Mouse (Mus musculus) megakaryocyte, embryonic 14.5 days (primary cell): ENCODE measurements around the gene Utp6. TPM values are rescaled to one million over a fixed set of nuclear protein-coding genes. Genes with fewer than 3 reads are reported as not detected.

Experiments used
- H3K27me3 ChIP-seq: replicated peaks from 2 replicates; pipeline ENCODE3; 2012; ENCODE audit warnings: inconsistent platforms
- H3K36me3 ChIP-seq: replicated peaks from 2 replicates; pipeline ENCODE3; 2012; ENCODE audit warnings: low read length, inconsistent platforms, mixed read lengths
- H3K4me1 ChIP-seq: 2 replicates; pipeline ENCODE4 v1.6.1; 2012; ENCODE audit warnings: inconsistent platforms
- H3K4me3 ChIP-seq: replicated peaks from 2 replicates; pipeline ENCODE3; 2012; ENCODE audit warnings: moderate library complexity, mild to moderate bottlenecking, inconsistent platforms
- H3K9me3 ChIP-seq: 2 replicates; pipeline ENCODE4 v1.6.1; 2012; ENCODE audit warnings: inconsistent platforms
- FLI1 ChIP-seq: IDR thresholded peaks from 2 replicates; pipeline ENCODE4 v1.6.1; 2012; ENCODE audit warnings: low read length, inconsistent platforms, mixed read lengths
- GATA1 ChIP-seq: IDR thresholded peaks from 3 replicates; pipeline ENCODE4 v1.6.1; 2012; ENCODE audit warnings: mixed read lengths, low read length, inconsistent platforms, borderline replicate concordance
- polyA plus RNA-seq: library from polyadenylated mRNA; stranded (reverse); fragments of >175 nt; gene quantifications from 2 replicates; pipeline ENCODE4 v1.2.3, GENCODE M21; 2012; ENCODE audit warnings: low replicate concordance; ENCODE audit not compliant: insufficient read depth

Utp6 gene
- polyA plus RNA-seq, 1 experiment: 2.4 TPM

DNA sequence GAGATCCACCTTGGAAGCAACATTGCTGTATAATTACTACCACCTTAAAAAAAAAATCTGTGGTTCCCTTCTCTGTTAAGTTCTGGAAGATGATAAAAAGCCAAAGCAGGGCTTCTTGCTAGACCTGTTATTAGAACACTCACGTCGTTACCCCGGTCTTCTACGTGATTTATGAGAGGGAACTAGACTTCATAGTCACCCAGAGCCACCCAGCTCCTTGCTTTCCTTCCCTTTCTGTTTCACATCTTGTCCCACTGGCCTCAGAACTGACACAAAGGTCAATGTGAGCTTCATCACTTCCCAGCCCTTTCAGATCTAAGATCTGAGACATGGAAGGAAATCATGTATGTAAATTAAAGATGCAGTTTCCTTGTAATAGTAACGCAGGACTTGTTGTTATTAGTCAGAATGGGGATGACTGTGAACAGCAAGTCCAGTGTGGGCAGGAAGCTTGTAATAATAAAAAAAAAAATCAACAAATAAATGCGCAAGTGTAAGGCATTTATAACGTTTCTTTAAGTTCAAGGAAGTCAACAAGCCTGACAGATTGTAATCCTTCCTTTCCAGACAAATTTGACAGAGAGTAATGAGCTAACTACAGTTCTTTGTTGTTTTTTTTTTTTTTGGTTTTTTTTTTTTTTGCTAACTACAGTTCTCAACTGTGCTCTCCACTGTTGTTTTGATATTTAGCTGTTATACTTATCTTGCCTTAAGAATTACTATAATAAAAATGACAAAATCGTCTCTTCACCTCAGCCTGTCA, 1.2 kb upstream of the Utp6 start:
- TF ChIP-seq FLI1: no peak
- Histone ChIP-seq H3K4me1 (peaks cover 29% of the 10 kb centered on the region), H3K36me3 (peaks cover 19% of the 10 kb centered on the region), H3K4me3 (peak overlapping the region; percentile 98), H3K27me3 (peaks cover 6% of the 10 kb centered on the region), H3K9me3 (no peaks in the 10 kb centered on the region)

DNA sequence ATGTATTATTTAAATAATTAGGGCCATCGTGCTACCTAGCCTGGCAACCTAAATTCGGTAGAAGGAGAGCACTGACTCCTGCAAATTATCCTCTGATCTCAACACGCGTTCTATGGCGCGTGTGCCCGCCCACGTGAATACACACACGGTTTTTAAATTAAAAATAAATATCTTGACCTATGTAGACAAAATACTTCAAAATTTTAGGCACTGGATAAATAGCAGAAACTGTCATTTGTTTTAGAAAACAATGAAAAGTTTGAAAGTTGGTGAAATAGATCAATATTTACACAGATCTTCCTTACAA, 640 bp upstream of the Utp6 start:
- Histone ChIP-seq H3K27me3 (peaks cover 6% of the 10 kb centered on the region), H3K9me3 (no peaks in the 10 kb centered on the region), H3K36me3 (peaks cover 25% of the 10 kb centered on the region), H3K4me1 (peaks cover 26% of the 10 kb centered on the region), H3K4me3 (peak overlapping the region; percentile 98)
- no peak for TF ChIP-seq FLI1
- no peak for TF ChIP-seq GATA1

DNA sequence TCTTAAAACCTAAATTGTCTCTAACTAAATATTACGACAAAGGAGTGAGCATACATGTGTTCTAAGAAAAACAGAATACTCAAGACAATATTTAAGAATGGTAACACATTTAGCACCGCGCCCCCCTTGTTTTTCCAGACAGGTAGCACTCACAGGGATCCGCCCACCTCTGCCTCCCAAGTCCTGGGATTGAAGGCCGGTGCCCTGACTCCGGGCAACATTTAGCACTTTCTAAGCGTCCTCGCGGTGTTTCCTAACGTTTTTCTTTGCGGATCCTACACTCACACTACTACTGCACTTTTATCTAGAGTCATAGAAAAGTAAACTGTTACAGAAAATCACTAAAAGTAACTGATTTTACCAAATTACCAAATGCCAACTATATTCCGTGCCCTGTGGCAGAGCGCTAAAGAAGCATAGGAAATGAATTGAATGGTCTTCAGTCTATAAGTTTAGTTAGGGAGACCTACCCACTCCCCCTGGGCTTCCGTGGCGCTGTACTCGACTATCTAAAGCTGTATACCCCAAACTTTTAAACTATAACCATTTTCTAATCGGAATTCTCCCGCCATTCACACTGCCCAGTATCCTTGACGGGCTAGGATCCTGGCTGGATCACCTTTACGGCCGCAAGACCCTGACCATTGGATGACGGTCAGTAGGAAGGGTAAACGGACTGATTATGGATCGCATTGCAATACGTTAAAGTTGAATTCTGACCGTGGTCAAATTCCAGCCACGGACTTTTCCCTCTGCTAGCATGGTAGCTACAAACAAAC, 655 bp downstream of the Utp6 start:
- Histone ChIP-seq H3K27me3 (peaks cover 6% of the 10 kb centered on the region), H3K9me3 (no peaks in the 10 kb centered on the region), H3K4me1 (peaks cover 22% of the 10 kb centered on the region), H3K36me3 (peaks cover 38% of the 10 kb centered on the region), H3K4me3 (peak overlapping the region; percentile 98)
- TF ChIP-seq GATA1: no peak
- TF ChIP-seq FLI1: no peak

DNA sequence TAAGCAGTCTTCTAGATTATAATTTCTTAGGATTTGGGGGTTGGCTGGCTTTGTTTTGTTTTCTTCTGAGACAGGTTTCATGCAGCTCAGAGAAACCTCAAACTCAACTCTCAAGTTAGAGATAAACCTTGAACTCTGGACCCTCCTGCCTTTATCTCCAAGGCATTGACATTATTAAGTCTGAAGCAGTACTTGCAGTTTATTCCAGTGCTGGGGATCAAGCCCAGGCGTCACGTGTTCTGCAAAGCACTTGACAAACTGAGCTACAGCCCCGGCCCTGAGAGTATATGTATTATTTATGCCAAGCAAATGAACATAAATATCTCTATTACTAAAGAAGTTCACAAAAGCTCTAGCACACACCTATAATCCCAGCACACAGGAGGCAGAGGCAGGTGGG, 14.9 kb downstream of the Utp6 start:
- no peaks in the 10 kb centered on the region for H3K27me3 ChIP-seq
- H3K4me3 ChIP-seq: no peak overlapping the region
- TF ChIP-seq FLI1 (no peak), GATA1 (no peak)
- H3K4me1 ChIP-seq: no peaks in the 10 kb centered on the region
- H3K36me3 ChIP-seq: peaks cover 94% of the 10 kb centered on the region
- no peaks in the 10 kb centered on the region for H3K9me3 ChIP-seq

DNA sequence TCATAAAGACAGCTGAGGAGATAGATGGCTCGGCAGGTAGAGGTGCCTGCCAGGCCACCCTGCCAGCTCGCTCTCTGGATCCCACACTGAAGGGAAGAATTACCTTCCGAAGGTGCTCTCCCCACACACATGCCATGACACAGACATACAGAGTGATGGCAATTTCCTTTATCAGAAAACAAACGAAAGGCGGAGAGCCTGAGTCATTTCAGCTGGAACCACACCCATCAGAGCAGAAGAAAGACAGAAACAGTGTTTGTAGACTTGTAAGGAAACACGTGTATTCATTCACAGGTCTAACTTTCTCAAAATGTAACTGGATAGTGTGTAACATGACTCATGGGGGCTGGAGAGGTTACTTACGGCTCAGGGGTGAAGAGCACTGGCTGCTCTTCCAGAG, 18.6 kb downstream of the Utp6 start:
- Histone ChIP-seq H3K36me3 (peaks cover 95% of the 10 kb centered on the region), H3K4me1 (no peaks in the 10 kb centered on the region), H3K4me3 (no peak overlapping the region), H3K27me3 (no peaks in the 10 kb centered on the region), H3K9me3 (no peaks in the 10 kb centered on the region)
- TF ChIP-seq GATA1 (no peak), FLI1 (no peak)

DNA sequence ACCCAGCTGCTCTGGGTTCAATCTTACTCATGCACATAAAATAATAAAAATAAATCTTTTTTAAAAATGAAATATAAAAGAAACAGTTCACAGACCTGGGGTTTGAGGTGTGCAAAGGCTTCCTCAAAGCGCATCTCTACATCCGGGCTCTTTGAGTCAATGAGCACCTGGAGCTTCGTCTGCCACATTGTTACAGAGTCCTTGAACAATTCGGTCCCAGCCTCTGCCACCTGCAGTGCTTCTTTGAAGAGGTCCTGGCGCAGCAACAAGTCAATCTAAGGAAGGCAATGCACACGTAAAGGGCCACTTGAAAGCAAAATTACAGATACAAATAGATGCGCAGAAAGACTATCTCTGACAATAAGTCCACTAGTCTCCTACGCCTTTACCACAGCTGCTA, 19.1 kb downstream of the Utp6 start:
- Histone ChIP-seq H3K36me3 (peaks cover 96% of the 10 kb centered on the region), H3K4me1 (no peaks in the 10 kb centered on the region), H3K27me3 (no peaks in the 10 kb centered on the region), H3K9me3 (no peaks in the 10 kb centered on the region), H3K4me3 (no peak overlapping the region)
- TF ChIP-seq FLI1 (no peak), GATA1 (no peak)

DNA sequence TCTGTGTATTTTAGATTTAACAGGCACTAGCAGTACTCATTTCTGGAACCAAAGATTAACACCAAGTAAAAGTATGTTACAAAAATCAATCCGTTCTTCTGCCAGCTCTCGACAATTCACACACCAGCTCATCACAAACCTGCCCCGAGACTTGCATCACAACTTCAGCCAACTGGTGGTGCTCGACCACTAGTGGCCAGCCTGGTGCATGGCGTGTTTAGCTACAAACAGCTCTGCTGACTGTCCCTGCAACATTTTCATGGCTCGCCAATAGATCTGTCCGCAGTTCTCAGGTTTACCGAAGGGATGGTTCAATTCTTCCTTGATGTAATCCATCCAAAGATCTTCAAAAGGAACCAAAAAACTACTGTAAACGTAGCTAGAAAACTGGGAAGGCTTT, 26.4 kb downstream of the Utp6 start:
- H3K9me3 ChIP-seq: no peaks in the 10 kb centered on the region
- no peak overlapping the region for H3K4me3 ChIP-seq
- H3K36me3 ChIP-seq: peaks cover 93% of the 10 kb centered on the region
- H3K27me3 ChIP-seq: no peaks in the 10 kb centered on the region
- H3K4me1 ChIP-seq: no peaks in the 10 kb centered on the region
- TF ChIP-seq FLI1 (no peak), GATA1 (no peak)

DNA sequence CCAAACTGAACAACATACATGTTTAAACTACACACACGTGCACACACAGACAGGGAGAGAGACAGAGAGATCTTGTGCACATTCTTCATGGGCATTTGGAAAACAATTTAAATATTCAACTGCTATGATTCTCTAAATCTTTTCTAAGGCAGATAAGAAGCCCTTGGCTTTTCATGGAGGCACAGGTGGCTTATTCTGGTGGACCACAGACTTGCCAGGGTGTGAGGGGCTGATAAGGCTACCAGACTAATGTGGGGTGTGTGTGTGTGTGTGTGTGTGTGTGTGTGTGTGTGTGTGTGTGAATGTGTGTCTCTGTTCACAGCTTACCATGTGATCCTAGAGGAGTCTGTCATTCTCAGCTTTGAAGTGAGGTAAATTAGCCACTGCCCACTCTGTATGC, 39.4 kb downstream of the Utp6 start:
- H3K27me3 ChIP-seq: peaks cover 34% of the 10 kb centered on the region
- no peaks in the 10 kb centered on the region for H3K9me3 ChIP-seq
- TF ChIP-seq FLI1 (no peak), GATA1 (no peak)
- no peak overlapping the region for H3K4me3 ChIP-seq
- H3K4me1 ChIP-seq: peaks cover 10% of the 10 kb centered on the region
- no peaks in the 10 kb centered on the region for H3K36me3 ChIP-seq

DNA sequence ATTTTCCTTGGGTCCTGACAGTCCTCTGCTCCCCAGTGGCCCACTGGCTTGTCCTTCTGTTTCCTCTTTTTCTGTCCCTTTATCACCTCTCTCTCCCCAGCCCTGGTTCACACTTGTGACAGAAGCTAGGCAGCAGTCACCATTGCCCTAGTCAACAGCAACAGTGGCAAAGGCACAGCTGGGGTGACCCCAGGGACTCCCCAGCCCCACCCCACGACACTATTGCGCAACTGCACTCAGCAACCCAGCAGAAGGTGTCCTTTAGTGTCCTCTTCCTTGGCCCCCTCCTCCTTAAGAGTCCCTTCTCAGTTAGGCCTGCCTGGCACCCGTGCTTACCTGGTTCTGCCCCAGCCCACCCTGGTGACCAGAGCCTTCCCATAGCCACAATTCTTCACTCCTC, 40.0 kb downstream of the Utp6 start:
- Histone ChIP-seq H3K27me3 (peaks cover 34% of the 10 kb centered on the region), H3K36me3 (no peaks in the 10 kb centered on the region), H3K4me1 (peaks cover 10% of the 10 kb centered on the region), H3K4me3 (no peak overlapping the region), H3K9me3 (no peaks in the 10 kb centered on the region)
- TF ChIP-seq GATA1: no peak
- no peak for TF ChIP-seq FLI1

DNA sequence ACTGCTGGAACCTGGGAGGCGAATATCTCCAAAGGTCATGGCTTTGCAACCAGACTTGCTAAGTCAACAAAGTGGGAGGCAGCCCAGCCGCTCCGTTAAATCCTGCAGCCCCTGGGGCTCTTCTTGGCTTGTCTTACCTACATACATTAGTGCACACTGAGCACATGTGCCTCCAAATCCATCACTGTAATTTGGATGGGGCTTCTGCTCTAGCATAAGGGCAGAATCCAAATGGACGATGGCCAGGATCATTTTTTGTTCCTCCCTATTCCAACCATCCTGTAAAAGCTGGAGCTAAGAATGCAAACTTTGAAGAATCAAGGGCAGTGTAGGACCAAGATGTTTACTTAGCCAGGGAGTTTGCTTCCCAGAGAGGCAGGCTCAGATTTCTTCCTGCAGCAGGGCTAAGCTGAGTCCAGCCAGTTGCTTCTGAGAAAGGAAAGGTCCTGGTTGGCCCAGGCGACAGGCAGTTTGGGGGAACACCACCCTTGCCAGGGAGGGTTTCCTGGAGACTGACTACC, 41.6 kb downstream of the Utp6 start:
- no peak for TF ChIP-seq GATA1
- no peak for TF ChIP-seq FLI1

More for the DNA sequence above, 41.6 kb downstream of the Utp6 start:
- Histone ChIP-seq H3K36me3 (no peaks in the 10 kb centered on the region), H3K4me3 (no peak overlapping the region), H3K9me3 (no peaks in the 10 kb centered on the region), H3K27me3 (peaks cover 46% of the 10 kb centered on the region), H3K4me1 (peaks cover 10% of the 10 kb centered on the region)
